Mouse (Mus musculus): ENCODE data around the gene Ifna15.

Gene Ifna15

DNA sequence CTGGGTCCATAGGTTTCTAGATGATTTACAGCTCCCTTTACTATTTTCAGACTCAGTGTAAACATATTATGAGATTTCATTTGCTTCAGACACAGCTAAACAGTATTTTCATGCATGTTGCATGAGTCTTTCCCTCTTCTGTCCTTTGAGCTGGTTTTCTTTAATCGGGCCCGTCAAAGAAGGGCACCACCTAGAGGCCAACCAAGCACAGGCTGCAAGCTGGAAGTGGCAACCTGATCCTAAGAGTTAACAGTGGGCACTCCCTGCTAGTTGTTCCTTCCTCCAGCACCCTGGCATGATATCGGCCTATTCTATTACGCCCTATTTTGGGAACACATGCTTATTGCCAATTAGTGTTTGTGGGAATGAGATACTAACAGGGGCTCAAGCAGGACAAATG, 43.6 kb downstream of the Ifna15 start:
- peak; percentile 34 for DNase-seq (ENCODE audit: extremely low spot score)

DNA sequence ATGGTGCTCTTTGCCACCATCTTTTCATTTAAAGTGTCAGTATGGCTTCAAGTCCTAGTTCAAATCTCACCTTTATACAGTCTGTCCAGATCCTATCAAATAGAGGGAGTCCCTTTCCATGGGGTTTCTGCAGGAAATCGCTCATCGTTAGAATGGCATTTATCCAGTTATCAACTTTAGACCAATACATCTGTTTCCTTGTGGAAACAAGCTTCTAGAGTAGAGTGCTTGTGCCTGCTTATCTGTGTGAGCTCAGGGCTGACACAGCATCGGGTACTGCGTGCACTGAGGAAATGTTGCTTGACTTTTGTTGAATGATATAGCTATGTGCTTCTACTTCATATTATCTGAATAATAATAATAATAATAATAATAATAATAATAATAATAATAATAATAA, 44.3 kb downstream of the Ifna15 start:
- no peak for DNase-seq (ENCODE audit: extremely low spot score)

Measured in embryo, embryonic 9.5 days (tissue).